Mouse (Mus musculus) myocyte (in vitro differentiated cells): Measurements from ENCODE around the gene Inpp4b. TPM values are rescaled to one million over a fixed set of nuclear protein-coding genes. Genes with fewer than 3 reads are reported as not detected.

Experiments used
- H3K27me3 ChIP-seq: one replicate; pipeline ENCODE4 v1.6.1; 2011; ENCODE audit not compliant: control insufficient read depth, insufficient read depth, insufficient read length
- H3K36me3 ChIP-seq: one replicate; pipeline ENCODE4 v1.6.1; 2011; ENCODE audit not compliant: control insufficient read depth, insufficient read depth
- H3K4me2 ChIP-seq: one replicate; pipeline ENCODE4 v1.6.1; 2011; ENCODE audit warnings: low read depth, control low read depth
- H3K4me3 ChIP-seq: one replicate; pipeline ENCODE4 v1.5.1; 2011; ENCODE audit warnings: mild to moderate bottlenecking, control low read depth, moderate library complexity
- H3K79me2 ChIP-seq: one replicate; pipeline ENCODE4 v1.6.1; 2011; ENCODE audit not compliant: control insufficient read depth, insufficient read depth
- H3ac ChIP-seq: one replicate; pipeline ENCODE4 v1.6.1; 2011; ENCODE audit not compliant: control insufficient read depth, insufficient read length
- CEBPB ChIP-seq: IDR thresholded peaks from 2 replicates; pipeline ENCODE4 v1.6.1; 2011; ENCODE audit warnings: mild to moderate bottlenecking, moderate library complexity; ENCODE audit not compliant: poor library complexity, insufficient read depth, severe bottlenecking
- E2F4 ChIP-seq: IDR thresholded peaks from one replicate; pipeline ENCODE4 v1.6.1; 2011; ENCODE audit warnings: mild to moderate bottlenecking, control low read depth, moderate library complexity; ENCODE audit not compliant: insufficient read depth
- MAX ChIP-seq: IDR thresholded peaks from one replicate; pipeline ENCODE4 v1.6.1; 2011; ENCODE audit warnings: low read depth, mild to moderate bottlenecking, control low read depth
- MYOD1 ChIP-seq, 3 experiments: IDR thresholded peaks; one replicate each; pipeline ENCODE4 v1.6.1; 2011; ENCODE audit warnings: control low read depth in 2 of 3, low read depth in 2 of 3, mild to moderate bottlenecking in 2 of 3, moderate library complexity in 1 of 3; ENCODE audit not compliant: insufficient read length in 2 of 3, control insufficient read depth in 1 of 3
- MYOG ChIP-seq, 3 experiments: IDR thresholded peaks; one replicate each; pipeline ENCODE4 v1.6.1; 2011; ENCODE audit warnings: control low read depth in 2 of 3, low read depth in 2 of 3, mild to moderate bottlenecking in 2 of 3; ENCODE audit not compliant: insufficient read length in 2 of 3, control insufficient read depth in 1 of 3, insufficient read depth in 1 of 3
- POLR2A ChIP-seq: IDR thresholded peaks from one replicate; pipeline ENCODE4 v1.6.1; 2011; ENCODE audit warnings: low read depth, mild to moderate bottlenecking, control low read depth, moderate library complexity; ENCODE audit not compliant: insufficient read length
- POLR2AphosphoS2 ChIP-seq: IDR thresholded peaks from one replicate; pipeline ENCODE4 v1.6.1; 2011; ENCODE audit warnings: low read depth, control low read depth; ENCODE audit not compliant: insufficient read length
- REST ChIP-seq: IDR thresholded peaks from one replicate; pipeline ENCODE4 v1.6.1; 2011; ENCODE audit warnings: mild to moderate bottlenecking, control low read depth, moderate library complexity; ENCODE audit not compliant: insufficient read depth, insufficient read length
- SRF ChIP-seq: IDR thresholded peaks from one replicate; pipeline ENCODE4 v1.6.1; 2011; ENCODE audit warnings: low read depth; ENCODE audit not compliant: control insufficient read depth, insufficient read length
- TCF12 ChIP-seq: IDR thresholded peaks from one replicate; pipeline ENCODE4 v1.6.1; 2011; ENCODE audit warnings: mild to moderate bottlenecking, control low read depth; ENCODE audit not compliant: poor library complexity, insufficient read depth, severe bottlenecking
- TCF3 ChIP-seq: IDR thresholded peaks from one replicate; pipeline ENCODE4 v1.6.1; 2011; ENCODE audit warnings: low read depth, control low read depth; ENCODE audit not compliant: insufficient read length
- USF1 ChIP-seq: IDR thresholded peaks from one replicate; pipeline ENCODE4 v1.6.1; 2011; ENCODE audit warnings: low read depth, mild to moderate bottlenecking, control low read depth, moderate library complexity
- polyA plus RNA-seq: library from polyadenylated mRNA; unstranded; fragments of >200 nt; fragmentation: generic; extraction: Trizol; gene quantifications from one replicate; pipeline ENCODE4 v1.2.1, GENCODE M21; 2012; ENCODE audit warnings: missing spikeins

The Inpp4b gene
- polyA plus RNA-seq, 1 experiment: 5.6 TPM

DNA sequence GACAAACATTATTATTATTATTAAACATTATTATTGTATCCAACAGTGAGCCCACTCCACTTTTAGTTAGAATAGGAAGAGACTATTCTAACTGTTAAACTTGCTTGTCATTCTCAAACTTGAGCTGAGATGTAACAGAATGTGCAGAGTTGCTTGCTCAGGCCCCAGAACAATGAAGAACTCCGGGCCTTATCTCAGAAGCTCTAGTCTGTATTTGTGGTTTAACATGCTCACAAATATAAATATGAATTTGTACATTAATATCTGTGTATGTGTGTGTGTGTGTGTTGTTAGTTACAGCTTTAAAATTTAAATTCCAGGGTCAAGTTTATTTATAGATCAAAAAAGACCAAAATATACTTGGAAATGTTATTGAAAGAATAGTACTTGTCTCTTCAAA, 435.3 kb downstream of the Inpp4b start:
- no peak for TF ChIP-seq TCF3
- no peak for TF ChIP-seq MAX
- no peak for TF ChIP-seq E2F4
- no peaks in the 10 kb centered on the region for H3K36me3 ChIP-seq
- H3K4me3 ChIP-seq: no peak overlapping the region
- no peaks in the 10 kb centered on the region for H3K79me2 ChIP-seq
- no peak overlapping the region for H3ac ChIP-seq
- H3K4me2 ChIP-seq: no peak overlapping the region
- H3K27me3 ChIP-seq: no peaks in the 10 kb centered on the region

DNA sequence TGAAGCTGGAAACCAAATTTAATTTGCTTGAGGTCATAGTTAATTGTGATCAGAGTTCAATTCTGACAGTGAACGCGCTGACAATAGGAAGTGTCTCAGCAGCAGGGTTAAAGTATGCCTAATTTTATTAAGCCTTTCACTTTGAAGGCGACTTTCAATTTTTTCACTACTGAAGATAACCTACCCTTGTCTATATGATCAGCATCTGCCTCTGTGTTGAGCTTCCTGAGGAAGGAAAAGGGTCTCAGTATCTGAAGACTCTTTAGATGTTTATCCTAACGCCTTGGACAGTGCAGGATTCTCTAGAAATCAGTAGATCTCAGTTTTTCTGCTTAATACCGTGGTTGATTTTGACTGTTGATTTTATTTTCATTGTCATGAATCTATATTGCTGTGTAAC, 437.1 kb downstream of the Inpp4b start:
- TF ChIP-seq SRF (no peak), E2F4 (no peak), POLR2AphosphoS2 (no peak), MAX (no peak), MYOG (IDR thresholded peaks at IDR 0.05; ENCODE audit: control insufficient read depth in 1 of 3, insufficient read depth in 1 of 3, insufficient read length in 2 of 3, low read depth in 2 of 3) (no peak)
- no peaks in the 10 kb centered on the region for H3K27me3 ChIP-seq
- no peaks in the 10 kb centered on the region for H3K36me3 ChIP-seq
- H3ac ChIP-seq: no peak overlapping the region
- H3K79me2 ChIP-seq: no peaks in the 10 kb centered on the region
- H3K4me2 ChIP-seq: no peak overlapping the region
- H3K4me3 ChIP-seq: no peak overlapping the region

DNA sequence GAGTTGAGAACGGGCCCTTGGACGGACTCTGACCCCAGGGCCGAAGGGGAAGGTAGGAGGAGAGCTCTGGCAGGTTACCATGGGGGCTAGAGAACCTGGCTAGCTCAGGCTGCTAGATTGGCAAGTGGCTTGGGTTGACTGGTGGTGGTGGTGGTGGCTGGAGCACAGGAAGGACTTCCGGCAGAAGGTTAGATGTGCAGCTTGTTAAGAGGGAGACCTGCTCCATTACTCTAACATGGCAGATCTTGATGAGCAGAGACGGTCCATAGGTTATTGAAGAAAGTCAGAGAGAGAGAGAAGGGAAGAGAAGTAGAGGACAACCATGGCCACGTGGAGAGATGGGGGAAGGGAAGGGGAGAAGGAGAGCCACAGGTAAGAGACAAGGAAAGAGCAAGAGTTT, 437.8 kb downstream of the Inpp4b start:
- Histone ChIP-seq H3K27me3 (no peaks in the 10 kb centered on the region), H3K36me3 (no peaks in the 10 kb centered on the region), H3K4me3 (no peak overlapping the region), H3K79me2 (no peaks in the 10 kb centered on the region), H3K4me2 (no peak overlapping the region), H3ac (no peak overlapping the region)
- TF ChIP-seq CEBPB (no peak), REST (no peak)

DNA sequence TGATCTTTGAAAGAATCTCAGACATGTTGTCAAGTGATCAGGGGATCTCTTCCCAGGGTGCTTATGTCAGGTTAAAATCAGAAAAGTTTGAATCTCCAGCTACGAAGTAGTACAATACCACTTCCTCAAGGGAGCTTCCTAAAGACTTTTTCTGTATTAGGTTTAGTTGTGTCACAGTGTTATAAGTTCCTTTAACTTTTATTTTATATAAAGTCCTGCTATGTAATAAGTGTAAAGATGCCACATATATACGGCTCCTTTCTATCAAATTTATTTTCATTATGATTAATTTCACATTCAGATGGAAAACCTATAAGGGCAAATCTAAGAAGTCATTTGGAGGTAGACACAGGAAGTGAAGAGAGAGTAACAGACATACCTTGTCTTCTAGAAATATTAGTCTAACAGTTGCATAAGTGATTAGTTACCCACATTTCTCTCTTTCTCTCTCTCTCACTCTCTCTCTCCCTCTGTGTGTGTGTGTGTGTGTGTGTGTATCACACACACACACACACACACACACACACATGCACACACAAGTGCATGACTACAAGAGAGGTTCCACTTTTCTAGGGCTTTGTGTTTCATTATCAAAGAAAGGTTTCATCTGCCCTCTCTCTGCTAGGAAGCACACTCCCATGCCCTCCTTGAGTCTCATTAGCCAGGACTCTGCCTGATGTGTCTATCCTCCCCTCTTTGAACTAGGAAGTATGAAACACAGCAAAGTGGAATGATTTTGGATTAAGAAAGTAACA, 438.7 kb downstream of the Inpp4b start:
- no peak for TF ChIP-seq TCF12
- TF ChIP-seq MAX: no peak
- TF ChIP-seq USF1: no peak
- no peak for TF ChIP-seq MYOD1 (IDR thresholded peaks at IDR 0.05; ENCODE audit: control insufficient read depth in 1 of 3, insufficient read length in 2 of 3, low read depth in 2 of 3)
- no peak for TF ChIP-seq TCF3
- no peak for TF ChIP-seq MYOG (IDR thresholded peaks at IDR 0.05; ENCODE audit: control insufficient read depth in 1 of 3, insufficient read depth in 1 of 3, insufficient read length in 2 of 3, low read depth in 2 of 3)
- TF ChIP-seq POLR2AphosphoS2: no peak
- TF ChIP-seq SRF: no peak
- TF ChIP-seq CEBPB: no peak

DNA sequence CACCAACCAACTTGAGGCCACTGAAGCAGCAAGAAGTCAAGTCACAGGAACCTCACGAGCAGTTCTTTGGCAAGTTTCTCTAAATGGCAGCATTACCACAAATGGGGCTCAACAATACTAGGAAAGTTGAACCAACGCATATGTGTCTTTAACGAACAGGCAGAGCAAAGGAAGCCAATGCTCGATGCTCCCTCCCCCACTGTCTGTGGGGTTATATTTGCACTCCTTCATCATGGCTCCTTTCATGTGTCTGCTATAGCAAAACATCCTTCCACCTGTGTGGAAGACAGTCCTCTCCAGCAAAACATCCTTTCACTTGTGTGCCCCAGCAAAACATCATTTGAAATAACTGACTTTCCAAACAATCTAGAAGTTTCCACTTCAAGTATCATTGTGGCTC, 440.4 kb downstream of the Inpp4b start:
- no peak overlapping the region for H3ac ChIP-seq

More for the DNA sequence above, 438.7 kb downstream of the Inpp4b start:
- Histone ChIP-seq H3K79me2 (no peaks in the 10 kb centered on the region), H3ac (no peak overlapping the region), H3K4me2 (no peak overlapping the region), H3K36me3 (no peaks in the 10 kb centered on the region), H3K4me3 (no peak overlapping the region), H3K27me3 (no peaks in the 10 kb centered on the region)

More for the DNA sequence above, 440.4 kb downstream of the Inpp4b start:
- TF ChIP-seq TCF12 (no peak), E2F4 (no peak), SRF (no peak), MAX (no peak), POLR2AphosphoS2 (no peak), POLR2A (no peak), USF1 (no peak), CEBPB (no peak), MYOG (IDR thresholded peaks at IDR 0.05; ENCODE audit: control insufficient read depth in 1 of 3, insufficient read depth in 1 of 3, insufficient read length in 2 of 3, low read depth in 2 of 3) (no peak), REST (no peak), TCF3 (no peak), MYOD1 (IDR thresholded peaks at IDR 0.05; ENCODE audit: control insufficient read depth in 1 of 3, insufficient read length in 2 of 3, low read depth in 2 of 3) (no peak)
- Histone ChIP-seq H3K4me3 (no peak overlapping the region), H3K36me3 (no peaks in the 10 kb centered on the region), H3K4me2 (no peak overlapping the region), H3K27me3 (no peaks in the 10 kb centered on the region), H3K79me2 (no peaks in the 10 kb centered on the region)
